Mouse (Mus musculus) CH12.LX (cell line): ENCODE measurements around the gene Slc6a19.

Experiments used
- CTCF ChIP-seq, 2 experiments: IDR thresholded peaks in 1 of 2; conservative IDR thresholded peaks in 1 of 2; 2 replicates each; pipeline ENCODE4 v1.5.1; 2011 to 2012; ENCODE audit warnings: low read depth in 2 of 2, low read length in 2 of 2, improper control_type of control experiment in 1 of 2, inconsistent platforms in 1 of 2, mild to moderate bottlenecking in 1 of 2, moderate library complexity in 1 of 2
- EP300 ChIP-seq: IDR thresholded peaks from 2 replicates; pipeline ENCODE4 v1.6.1; 2011; ENCODE audit warnings: low read length, improper control_type of control experiment
- IRF4 ChIP-seq: IDR thresholded peaks from 2 replicates; pipeline ENCODE4 v1.6.1; 2014; ENCODE audit warnings: low read depth, mild to moderate bottlenecking, inconsistent platforms, low read length, improper control_type of control experiment
- POLR2AphosphoS2 ChIP-seq: IDR thresholded peaks from 2 replicates; pipeline ENCODE4 v1.6.1; 2011; ENCODE audit warnings: low read depth, low read length, improper control_type of control experiment

- no peak for TF ChIP-seq POLR2AphosphoS2
- no peak for TF ChIP-seq CTCF (conservative IDR thresholded peaks at IDR 0.05 in 1 of 2, IDR thresholded peaks at IDR 0.05 in 1 of 2; ENCODE audit: low read depth in 2 of 2, low read length in 2 of 2)
- TF ChIP-seq EP300: no peak
- TF ChIP-seq IRF4: no peak
Observed at GRCm38 (mm10) chr13:73712228-73712627, 7.6 kb upstream of the Slc6a19 start.
